Mouse (Mus musculus) CH12.LX (cell line): Measurements from ENCODE around the gene Guca1b. TPM values are rescaled to one million over a fixed set of nuclear protein-coding genes. Genes with fewer than 3 reads are reported as not detected.
A peak's percentile ranks its signal among the peaks of the same experiment; 100 is the strongest.

ENCODE experiments used
- DNase-seq: peaks from one replicate; pipeline ENCODE4 v3.0.0-alpha.2; 2013; ENCODE audit errors: extremely low read depth
- H3K27ac ChIP-seq: 2 replicates; pipeline ENCODE4 v1.5.1; 2012; ENCODE audit warnings: low read depth, mild to moderate bottlenecking, control low read depth, moderate library complexity; ENCODE audit not compliant: insufficient read depth
- H3K27me3 ChIP-seq: replicated peaks from 2 replicates; pipeline ENCODE3; 2012; ENCODE audit warnings: inconsistent platforms
- H3K36me3 ChIP-seq, 2 experiments: replicated peaks in 1 of 2; 2 replicates each; pipeline versions ENCODE3 to v1.6.1; 2012; ENCODE audit warnings: inconsistent platforms in 1 of 2, low read length in 1 of 2, mild to moderate bottlenecking in 1 of 2, mixed read lengths in 1 of 2, moderate library complexity in 1 of 2; ENCODE audit not compliant: control insufficient read depth in 1 of 2, insufficient read depth in 1 of 2
- H3K4me1 ChIP-seq, 2 experiments: 2 replicates each; pipeline ENCODE4 v1.6.1; 2012; ENCODE audit warnings: inconsistent platforms in 1 of 2, moderate library complexity in 1 of 2; ENCODE audit not compliant: insufficient read depth in 2 of 2, control insufficient read depth in 1 of 2
- H3K4me2 ChIP-seq: 2 replicates; pipeline ENCODE4 v1.6.1; 2012; ENCODE audit warnings: low read depth, mild to moderate bottlenecking, control low read depth; ENCODE audit not compliant: poor library complexity, insufficient read depth, severe bottlenecking
- H3K4me3 ChIP-seq, 3 experiments: fragments of 150-350 bp in 1 of 3; sonication (generic) in 1 of 3; replicated peaks in 1 of 3; 2 replicates each; pipeline versions ENCODE3 to v1.5.1; 2011 to 2012; ENCODE audit warnings: low read depth in 2 of 3, low read length in 2 of 3, mild to moderate bottlenecking in 2 of 3, moderate library complexity in 2 of 3, control low read depth in 1 of 3, improper control_type of control experiment in 1 of 3, inconsistent platforms in 1 of 3, mixed read lengths in 1 of 3; ENCODE audit not compliant: poor library complexity in 1 of 3
- H3K79me2 ChIP-seq: replicated peaks from 2 replicates; pipeline ENCODE4 v1.6.1; 2012; ENCODE audit warnings: mild to moderate bottlenecking, moderate library complexity; ENCODE audit not compliant: control insufficient read depth, poor library complexity, insufficient read depth, severe bottlenecking; ENCODE audit errors: extremely low read depth
- H3K9ac ChIP-seq: 2 replicates; pipeline ENCODE4 v1.6.1; 2012; ENCODE audit warnings: low read depth, mild to moderate bottlenecking, control low read depth, moderate library complexity; ENCODE audit not compliant: insufficient read depth
- H3K9me3 ChIP-seq: replicated peaks from 2 replicates; pipeline ENCODE3; 2012; ENCODE audit warnings: low read length, inconsistent platforms, mixed read lengths
- CHD2 ChIP-seq: IDR thresholded peaks from 2 replicates; pipeline ENCODE4 v1.6.1; 2011; ENCODE audit warnings: low read length, improper control_type of control experiment
- CTCF ChIP-seq, 2 experiments: IDR thresholded peaks in 1 of 2; conservative IDR thresholded peaks in 1 of 2; 2 replicates each; pipeline ENCODE4 v1.5.1; 2011 to 2012; ENCODE audit warnings: low read depth in 2 of 2, low read length in 2 of 2, improper control_type of control experiment in 1 of 2, inconsistent platforms in 1 of 2, mild to moderate bottlenecking in 1 of 2, moderate library complexity in 1 of 2
- EP300 ChIP-seq: IDR thresholded peaks from 2 replicates; pipeline ENCODE4 v1.6.1; 2011; ENCODE audit warnings: low read length, improper control_type of control experiment
- ETS1 ChIP-seq: conservative IDR thresholded peaks from 2 replicates; pipeline ENCODE4 v1.6.1; 2012; ENCODE audit warnings: low read depth, mild to moderate bottlenecking, inconsistent platforms, low read length, improper control_type of control experiment, moderate library complexity
- HCFC1 ChIP-seq: IDR thresholded peaks from 2 replicates; pipeline ENCODE4 v1.6.1; 2012; ENCODE audit warnings: low read depth, mild to moderate bottlenecking, inconsistent platforms, low read length, improper control_type of control experiment
- MAFK ChIP-seq: IDR thresholded peaks from 2 replicates; pipeline ENCODE4 v1.6.1; 2011; ENCODE audit warnings: low read length, improper control_type of control experiment; ENCODE audit not compliant: insufficient replicate concordance
- MAX ChIP-seq: IDR thresholded peaks from 2 replicates; pipeline ENCODE4 v1.6.1; 2011; ENCODE audit warnings: low read length, improper control_type of control experiment
- MYC ChIP-seq: IDR thresholded peaks from 2 replicates; pipeline ENCODE4 v1.6.1; 2011; ENCODE audit warnings: low read depth, mild to moderate bottlenecking, improper control_type of control experiment, low read length
- NELFE ChIP-seq: IDR thresholded peaks from 2 replicates; pipeline ENCODE4 v1.6.1; 2011; ENCODE audit warnings: low read depth, low read length, improper control_type of control experiment
- PAX5 ChIP-seq: IDR thresholded peaks from 2 replicates; pipeline ENCODE4 v1.6.1; 2012; ENCODE audit warnings: low read length, inconsistent platforms, mixed read lengths
- POLR2AphosphoS2 ChIP-seq: IDR thresholded peaks from 2 replicates; pipeline ENCODE4 v1.6.1; 2011; ENCODE audit warnings: low read depth, low read length, improper control_type of control experiment
- RAD21 ChIP-seq: IDR thresholded peaks from 2 replicates; pipeline ENCODE4 v1.6.1; 2011; ENCODE audit warnings: low read depth, mild to moderate bottlenecking, low read length, improper control_type of control experiment, moderate library complexity
- SIN3A ChIP-seq: IDR thresholded peaks from 2 replicates; pipeline ENCODE4 v1.6.1; 2012; ENCODE audit warnings: low read length, improper control_type of control experiment, inconsistent platforms
- dilution Hi-C: fragments of 300-500 bp; cut with MboI; formaldehyde crosslinking; loops from 2 replicates; pipeline ENCODE4 v1.14.3; 2020; ENCODE audit warnings: low sequenced_read_pairs; ENCODE audit not compliant: extremely low pct_unique_long_range_greater_than_20kb, extremely low pct_ligation_motif_present
- in situ Hi-C: fragments of 300-500 bp; cut with MboI; formaldehyde crosslinking; loops from 3 replicates; pipeline ENCODE4 v1.14.3; 2019; ENCODE audit warnings: low sequenced_read_pairs, low pct_ligation_motif_present, low pct_unique_long_range_greater_than_20kb, mixed read lengths
- polyA plus RNA-seq: library from polyadenylated mRNA; unstranded; fragments of >175 nt; gene quantifications from 2 replicates; pipeline ENCODE4 v1.2.1, GENCODE M21; 2012; ENCODE audit warnings: low read depth; ENCODE audit not compliant: insufficient read length
- total RNA-seq, 2 experiments: library from RNA; depleted of rRNA; stranded (reverse); fragments of 300-350 nt in 1 of 2; fragments of >200 nt in 1 of 2; gene quantifications; 2 replicates each; pipeline ENCODE4 v1.2.3; 2012 to 2014

Gene Guca1b
- total and polyA plus RNA-seq, 3 experiments, result 0.59 to 1.6 (median 0.62) TPM

DNA sequence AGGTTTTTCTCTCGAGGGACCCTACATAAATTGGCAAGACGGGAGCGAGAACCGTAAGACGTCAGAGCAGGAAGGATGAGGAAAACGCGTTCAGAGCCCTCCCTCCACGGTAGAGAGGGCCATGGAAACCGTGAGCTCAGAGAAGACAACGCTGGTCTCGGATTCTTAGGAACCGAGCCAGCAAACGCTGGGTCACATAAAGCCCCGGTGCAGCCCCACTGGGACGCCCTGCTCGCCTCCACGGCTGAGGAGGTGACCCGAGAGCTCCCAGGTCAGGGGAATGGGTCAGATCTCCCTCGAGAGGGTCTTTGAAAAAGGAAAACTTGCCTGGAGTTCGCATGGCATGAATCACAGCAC is 16.1 kb upstream of the Guca1b start:
- Histone ChIP-seq H3K4me1 (peaks cover 4 to 23% of the 10 kb centered on the region in 2 experiments; a peak in 3 of 4 replicates), H3K9me3 (no peaks in the 10 kb centered on the region), H3K9ac (peak overlapping the region; percentile 70), H3K79me2 (peaks cover 12% of the 10 kb centered on the region), H3K4me2 (peak overlapping the region; percentile 47), H3K27me3 (no peaks in the 10 kb centered on the region), H3K4me3 (peak overlapping the region; percentile 80 to 96 (median 87)), H3K36me3 (peaks cover 18 to 30% of the 10 kb centered on the region in 2 experiments), H3K27ac (peak overlapping the region; percentile 15; the same call in 1 of the 2 replicates)
- in situ Hi-C loops (no loop called here), dilution Hi-C loops (no loop called here)
- TF ChIP-seq NELFE, result no peak
- 0 out of 2 replicates have a peak, but pooled peaks have one; percentile 51 for TF ChIP-seq MAX
- no peak for TF ChIP-seq RAD21
- peak; percentile 62 for DNase-seq

DNA sequence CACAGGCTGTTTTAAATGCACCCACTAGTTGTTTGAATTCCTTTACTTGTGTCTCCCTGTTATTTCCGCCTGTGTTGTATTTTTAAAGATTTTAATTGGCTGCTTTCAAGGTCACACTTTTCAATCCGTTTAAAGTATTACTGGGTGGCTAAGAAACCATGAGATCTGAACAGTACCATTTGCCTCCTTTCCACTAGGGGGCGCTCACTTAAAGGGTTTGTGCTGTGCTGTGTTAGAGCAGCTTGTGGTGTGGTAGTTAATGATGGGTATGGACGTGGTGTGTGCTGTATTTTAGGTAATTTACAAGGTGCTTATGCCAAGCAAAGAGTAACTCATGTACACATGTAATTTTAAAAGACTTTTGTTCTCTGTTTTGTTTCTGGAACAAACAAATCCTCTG is 13.7 kb upstream of the Guca1b start:
- dilution Hi-C loops, result no loop called here
- Histone ChIP-seq H3K79me2 (peaks cover 12% of the 10 kb centered on the region), H3K4me3 (no peak overlapping the region), H3K27me3 (no peaks in the 10 kb centered on the region), H3K4me1 (peaks cover 4 to 23% of the 10 kb centered on the region in 2 experiments; a peak in 3 of 4 replicates), H3K9ac (no peak overlapping the region), H3K4me2 (no peak overlapping the region), H3K36me3 (peaks cover 36 to 54% of the 10 kb centered on the region in 2 experiments), H3K27ac (no peak overlapping the region), H3K9me3 (no peaks in the 10 kb centered on the region)
- in situ Hi-C loops, result no loop called here
- peak; percentile 86 for DNase-seq
- TF ChIP-seq RAD21 (peak; percentile 63), HCFC1 (0 out of 2 replicates have a peak, but pooled peaks have one; percentile 23), MYC (peak; percentile 40; the same call in 1 of the 2 replicates), POLR2AphosphoS2 (no peak), CTCF (conservative IDR thresholded peaks at IDR 0.05 in 1 of 2, IDR thresholded peaks at IDR 0.05 in 1 of 2; ENCODE audit: low read depth in 2 of 2, low read length in 2 of 2) (peak; percentile 84 to 94; a peak in 3 of 4 replicates), ETS1 (no peak)

DNA sequence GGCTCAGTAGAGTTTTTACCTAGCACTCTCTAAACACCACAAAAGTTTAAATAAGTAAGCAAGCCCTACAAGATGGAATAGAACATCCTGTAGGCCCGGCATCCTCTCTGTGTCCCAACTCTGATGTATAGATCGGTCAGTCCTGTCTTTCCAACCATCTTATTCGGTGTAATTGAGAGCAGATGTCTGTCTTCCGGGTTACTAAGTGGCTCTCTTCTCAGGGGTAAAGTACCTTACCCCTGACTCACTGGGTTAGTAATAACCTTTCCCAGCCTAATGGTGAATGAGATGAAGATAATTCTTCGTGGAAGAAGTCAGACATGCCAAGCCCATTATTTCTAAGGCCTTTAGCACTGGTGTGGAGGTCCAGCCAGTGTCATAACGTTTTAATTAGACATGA is 11.2 kb upstream of the Guca1b start:
- H3K27me3 ChIP-seq, result no peaks in the 10 kb centered on the region
- no peak overlapping the region for H3K4me3 ChIP-seq
- H3K9me3 ChIP-seq, result no peaks in the 10 kb centered on the region
- dilution Hi-C loops, result no loop called here
- H3K9ac ChIP-seq, result no peak overlapping the region
- no peak for TF ChIP-seq ETS1
- no peak for TF ChIP-seq CHD2
- TF ChIP-seq PAX5, result no peak
- no peak for TF ChIP-seq MAFK
- no peak for TF ChIP-seq MYC
- no peak for TF ChIP-seq EP300
- TF ChIP-seq MAX, result no peak
- no peak for TF ChIP-seq SIN3A
- in situ Hi-C loops, result no loop called here
- H3K4me2 ChIP-seq, result no peak overlapping the region
- H3K79me2 ChIP-seq, result peaks cover 10% of the 10 kb centered on the region
- no peak overlapping the region for H3K27ac ChIP-seq
- H3K4me1 ChIP-seq, result peaks cover 4 to 23% of the 10 kb centered on the region in 2 experiments; a peak in 3 of 4 replicates
- H3K36me3 ChIP-seq, result peaks cover 57 to 78% of the 10 kb centered on the region in 2 experiments
- DNase-seq, result no peak
